Mouse (Mus musculus) kidney, postnatal 14 days (tissue): ENCODE results near the gene Mrm1.
A peak's percentile ranks its signal among the peaks of the same experiment; 100 is the strongest.

Experiments
- DNase-seq: peaks from one replicate; pipeline ENCODE4 v3.0.0; 2022; ENCODE audit warnings: mixed read lengths

Gene Mrm1

GRCm38 (mm10) chr11:84813724-84814510 is 5.4 kb downstream of the Mrm1 start:
- peak; percentile 72 for DNase-seq

GRCm38 (mm10) chr11:84804373-84804772 is 14.9 kb downstream of the Mrm1 start:
- no peak for DNase-seq

GRCm38 (mm10) chr11:84797627-84798353 is 21.5 kb downstream of the Mrm1 start:
- peak; percentile 71 for DNase-seq

DNA sequence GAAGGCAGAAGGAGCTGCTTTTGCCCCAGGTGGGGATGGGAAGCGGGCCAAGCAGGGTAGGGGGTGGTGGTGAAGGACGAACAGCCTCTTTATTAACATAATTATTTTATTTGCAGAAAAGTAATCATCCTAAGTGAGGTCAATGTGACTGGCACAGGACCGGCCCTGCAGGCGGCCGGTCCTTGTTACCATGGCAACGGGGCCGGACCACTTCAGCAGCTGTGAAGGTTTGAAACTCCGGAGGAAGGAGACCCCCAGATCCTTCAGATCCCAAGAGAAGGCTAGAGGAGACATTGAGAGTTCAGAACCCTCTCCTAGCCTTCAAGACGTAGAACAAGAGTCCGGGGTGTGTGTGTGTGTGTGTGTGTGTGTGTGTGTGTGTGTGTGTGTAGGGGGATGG is 22.3 kb downstream of the Mrm1 start:
- no peak for DNase-seq

GRCm38 (mm10) chr11:84794496-84795113 is 24.7 kb downstream of the Mrm1 start:
- peak; percentile 74 for DNase-seq

GRCm38 (mm10) chr11:84793545-84793944 is 25.8 kb downstream of the Mrm1 start:
- no peak for DNase-seq

DNA sequence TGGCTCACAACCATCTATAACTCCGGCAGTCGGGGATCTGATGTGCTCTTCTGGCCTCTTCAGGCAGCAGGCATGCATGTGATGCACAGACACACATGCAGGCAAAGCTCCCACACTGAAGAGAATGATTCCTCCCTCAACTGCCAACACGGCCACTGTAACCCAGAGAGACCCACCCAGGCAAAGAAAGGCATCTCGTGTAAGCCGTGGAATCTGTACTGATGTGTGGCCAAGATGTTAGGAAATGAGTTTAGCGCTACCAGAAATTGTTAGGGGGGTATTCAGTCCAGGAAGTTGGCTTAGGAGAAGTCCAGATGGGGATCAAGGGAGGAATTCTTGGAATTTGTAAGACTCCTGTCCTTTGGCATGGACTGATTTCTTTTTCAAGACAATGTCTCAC is 28.9 kb downstream of the Mrm1 start:
- DNase-seq, result no peak

DNA sequence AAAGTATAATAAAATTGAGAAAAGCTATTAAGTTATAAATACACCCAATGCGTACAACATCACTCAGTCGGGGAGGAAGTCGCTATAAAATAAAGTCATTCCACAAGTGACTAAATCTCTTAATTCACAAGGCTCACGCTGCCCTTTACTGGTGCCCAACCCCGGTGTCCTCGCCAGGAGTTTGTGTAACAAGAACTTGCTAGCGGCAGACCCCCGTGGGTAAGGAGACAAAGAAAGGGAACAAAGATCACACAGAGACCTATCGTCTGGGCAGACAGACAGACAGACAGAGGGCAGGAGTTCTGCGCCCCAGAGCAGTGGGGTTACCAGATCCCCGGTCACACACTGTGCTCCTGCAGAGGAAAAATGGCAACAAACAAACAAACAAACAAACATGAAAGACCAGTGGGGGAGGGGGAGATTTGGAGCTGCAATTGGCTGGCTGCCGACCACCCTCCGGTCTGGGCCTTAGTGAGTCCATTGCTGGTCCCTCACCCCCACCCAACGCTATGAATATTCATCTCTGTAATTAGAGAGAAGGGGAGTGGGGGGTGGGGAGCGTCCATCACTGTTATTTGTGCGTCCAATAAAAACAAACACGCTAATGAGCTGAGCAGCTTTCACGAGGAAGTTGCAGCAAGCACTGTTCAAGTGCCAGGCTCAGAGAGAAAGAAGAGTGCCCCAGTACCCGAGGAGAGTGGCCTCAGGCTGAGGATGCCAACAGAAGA is 39.0 kb downstream of the Mrm1 start:
- DNase-seq, result no peak

- no peak for DNase-seq
Observed at GRCm38 (mm10) chr11:84775560-84775959, 43.8 kb downstream of the Mrm1 start.

- DNase-seq, result no peak
Observed at GRCm38 (mm10) chr11:84774870-84775514, 44.3 kb downstream of the Mrm1 start.

GRCm38 (mm10) chr11:84767898-84768297 is 51.4 kb downstream of the Mrm1 start:
- DNase-seq, result peak; percentile 6

- DNase-seq, result no peak
Observed at GRCm38 (mm10) chr11:84765125-84765524, 54.2 kb downstream of the Mrm1 start.

GRCm38 (mm10) chr11:84764527-84764961 is 54.8 kb downstream of the Mrm1 start:
- peak; percentile 66 for DNase-seq

- no peak for DNase-seq
Observed at GRCm38 (mm10) chr11:84764116-84764515, 55.2 kb downstream of the Mrm1 start.
